Mouse (Mus musculus): Measurements from ENCODE around the gene Grin2a.

The Grin2a gene

DNA sequence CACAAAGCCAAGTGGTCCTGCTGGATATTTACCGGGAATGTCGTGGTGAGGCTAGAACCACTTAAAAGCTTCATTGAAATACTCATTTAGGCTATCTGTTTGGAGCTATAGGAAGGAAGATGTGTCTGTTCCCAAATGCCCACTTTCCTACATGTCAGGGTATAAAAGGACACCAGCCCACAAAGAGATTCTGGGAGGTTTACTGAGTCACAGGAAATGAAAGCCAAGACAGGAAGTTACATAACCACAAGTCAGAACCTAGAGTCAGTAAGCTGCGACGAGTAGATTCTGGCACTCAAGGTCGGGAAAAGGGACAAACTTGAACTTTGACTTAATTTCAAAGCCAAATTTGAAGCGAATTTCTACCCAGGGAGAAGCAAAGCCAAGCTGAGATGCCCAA lies 30.9 kb downstream of the Grin2a start:
- DNase-seq (ENCODE audit: low read depth, low spot score) = no peak

DNA sequence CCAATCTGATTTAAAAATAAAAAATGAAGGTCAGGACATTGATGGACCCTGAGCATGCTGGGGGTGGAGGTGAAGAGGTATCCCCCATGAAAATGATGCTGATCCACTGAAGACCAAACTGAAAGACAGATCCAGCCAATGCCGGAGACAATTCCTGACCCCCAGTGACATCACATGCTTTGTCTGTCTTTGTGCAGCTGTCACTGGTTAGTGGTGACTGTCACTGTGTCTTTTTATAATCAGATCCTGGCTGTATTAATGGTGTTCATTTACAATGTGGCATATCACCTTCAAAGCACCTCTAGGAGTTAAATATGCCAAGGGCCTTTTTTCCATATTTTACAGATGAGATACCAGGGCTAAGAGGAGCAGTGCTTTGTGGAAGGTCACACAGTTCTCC lies 32.9 kb downstream of the Grin2a start:
- no peak for DNase-seq (ENCODE audit: low read depth, low spot score)

DNA sequence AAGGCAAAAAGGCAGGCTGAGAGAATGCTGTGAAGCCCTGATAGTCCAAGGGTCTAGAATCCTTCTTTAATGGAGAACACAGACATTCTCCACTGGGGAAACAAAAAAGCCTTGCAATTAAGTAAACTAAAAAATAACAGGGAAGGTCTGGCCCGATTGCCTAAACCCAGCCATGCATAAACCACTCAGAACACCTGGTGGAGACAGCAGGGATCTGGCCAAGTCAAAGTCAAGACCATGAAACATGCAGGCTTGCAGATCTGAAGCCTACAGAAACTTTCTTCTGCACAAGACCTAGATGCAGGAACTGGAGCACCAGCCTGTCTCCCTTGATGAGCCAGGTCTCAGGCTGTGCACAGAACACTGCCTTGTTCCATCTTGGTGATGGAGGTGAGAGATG lies 36.0 kb downstream of the Grin2a start:
- DNase-seq (ENCODE audit: low read depth, low spot score) = no peak

DNA sequence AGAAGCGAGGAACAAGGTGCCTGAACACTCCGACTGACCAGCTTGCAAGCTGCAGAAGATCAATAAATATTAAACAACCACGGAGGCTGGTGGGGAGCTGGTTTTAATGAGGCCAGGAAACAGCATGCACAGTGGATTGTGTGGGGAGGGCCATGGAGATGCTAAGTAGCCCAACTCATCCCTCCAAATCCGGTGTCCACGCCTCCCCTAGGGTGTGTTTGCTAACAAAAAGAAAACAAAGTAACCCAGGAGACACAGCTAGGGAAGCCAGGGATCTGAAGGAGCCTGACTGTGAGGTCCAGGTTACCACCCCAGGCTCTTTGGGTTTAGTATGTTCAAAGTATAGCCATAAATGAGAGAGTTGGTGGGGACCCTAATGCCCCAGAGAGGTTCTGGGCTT lies 41.1 kb downstream of the Grin2a start:
- no peak for DNase-seq (ENCODE audit: low read depth, low spot score)

DNA sequence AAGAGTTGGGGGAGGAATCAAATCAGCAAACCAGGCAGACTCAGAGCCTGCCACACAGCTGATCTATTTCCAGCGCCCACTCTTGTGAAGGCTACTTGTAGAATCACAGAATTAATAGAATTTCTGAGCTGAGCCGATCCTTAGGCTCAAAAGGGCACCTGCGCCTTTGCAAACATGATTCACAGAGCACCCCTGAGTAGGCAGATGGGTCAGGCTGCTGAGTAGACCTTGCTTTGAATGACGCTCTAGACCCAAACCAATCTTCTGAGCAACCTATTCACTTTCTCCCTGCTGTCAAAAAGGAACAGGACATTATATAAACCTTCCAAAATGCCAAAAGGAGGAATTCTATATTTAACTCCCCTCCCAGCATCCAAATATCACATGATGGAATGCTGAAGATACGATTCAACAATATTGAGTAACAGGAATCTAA lies 41.9 kb downstream of the Grin2a start:
- no peak for DNase-seq (ENCODE audit: low read depth, low spot score)

DNA sequence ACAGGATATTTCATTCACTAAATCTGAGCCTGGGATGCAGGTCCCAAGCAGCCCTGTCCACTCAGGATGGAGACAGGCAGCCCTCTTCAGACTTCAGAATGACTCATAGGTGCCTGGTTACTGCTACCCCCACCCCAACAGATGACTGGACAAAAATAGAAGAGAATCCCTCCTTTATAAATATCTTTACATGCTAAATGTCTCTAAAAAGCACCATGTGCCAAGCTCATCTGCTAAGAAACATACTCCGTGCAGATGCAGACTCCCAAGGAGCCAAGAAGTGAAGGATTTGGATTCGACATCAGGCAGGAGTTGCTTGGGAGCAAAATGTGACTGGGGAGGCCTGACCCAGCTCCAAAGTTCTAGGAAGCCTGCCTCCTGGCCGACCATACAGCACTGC lies 46.1 kb downstream of the Grin2a start:
- DNase-seq (ENCODE audit: low read depth, low spot score) = no peak

DNA sequence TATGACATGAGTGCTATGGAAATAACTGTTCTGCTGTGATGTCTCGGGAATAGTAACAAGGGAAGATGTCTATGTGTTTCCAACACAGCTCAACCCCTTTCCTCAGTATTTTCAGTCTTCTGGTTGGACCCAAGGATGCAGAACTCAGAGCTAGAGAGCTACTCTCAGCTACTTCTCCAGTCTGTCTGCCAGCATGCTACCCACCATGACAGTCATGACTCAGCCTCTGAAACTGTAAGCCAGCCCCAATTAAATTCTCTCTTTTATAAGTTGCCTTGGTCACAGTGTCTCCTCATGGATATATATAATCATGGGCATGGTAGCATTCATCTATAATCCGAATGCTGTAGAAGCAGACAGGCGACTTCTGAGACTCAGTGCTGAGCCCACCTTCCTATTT lies 47.9 kb downstream of the Grin2a start:
- DNase-seq (ENCODE audit: low read depth, low spot score) = no peak

DNA sequence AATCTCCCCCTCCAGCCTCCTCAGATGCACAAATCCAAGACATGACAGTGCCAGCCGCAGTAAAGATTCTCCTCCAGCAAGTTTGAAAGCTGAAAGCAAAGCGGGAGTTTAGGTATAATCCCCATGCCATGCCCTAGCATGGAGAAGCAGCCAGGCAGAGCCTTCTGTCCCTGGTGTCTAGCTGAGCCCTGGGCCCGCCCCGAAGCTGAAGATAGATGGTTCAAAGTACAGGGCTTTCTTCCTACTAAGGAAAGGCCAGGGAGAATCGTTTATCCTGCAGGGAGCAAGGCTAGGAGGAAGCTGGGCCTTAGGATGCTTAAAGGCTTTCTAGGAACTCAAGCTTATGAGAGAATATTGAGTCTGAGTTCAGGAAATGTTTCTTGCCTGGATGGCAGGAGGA lies 50.5 kb downstream of the Grin2a start:
- DNase-seq (ENCODE audit: low read depth, low spot score) = no peak

DNA sequence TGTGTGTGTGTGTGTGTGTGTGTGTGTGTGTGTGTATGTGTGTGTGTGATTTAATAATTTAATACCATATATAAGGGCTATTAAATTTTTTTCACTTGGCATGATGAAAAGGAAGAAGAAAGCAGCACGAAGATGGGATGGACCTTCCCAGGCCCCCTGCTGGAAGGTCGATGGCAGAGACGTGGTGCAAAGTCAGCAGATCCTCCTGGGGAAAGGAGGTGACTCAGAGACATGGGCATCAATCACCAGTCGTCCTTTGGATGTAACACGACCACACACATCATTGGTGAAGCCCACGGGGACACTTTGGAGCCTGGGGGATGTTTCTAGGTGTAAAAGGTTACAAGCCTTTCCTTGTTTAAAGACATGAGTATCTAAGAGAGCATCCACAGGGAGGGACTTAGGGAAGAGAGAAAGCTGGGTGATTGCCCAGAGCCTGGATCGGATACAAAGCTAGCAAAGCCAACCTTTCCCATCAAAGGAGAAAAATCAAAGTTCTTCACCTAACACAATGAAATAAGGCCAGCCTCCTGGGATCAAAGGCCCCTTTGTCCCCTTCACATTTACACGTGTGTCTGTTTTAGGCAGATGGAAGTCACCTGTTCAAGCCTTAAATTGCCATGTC lies 53.9 kb downstream of the Grin2a start:
- no peak for DNase-seq (ENCODE audit: low read depth, low spot score)

DNA sequence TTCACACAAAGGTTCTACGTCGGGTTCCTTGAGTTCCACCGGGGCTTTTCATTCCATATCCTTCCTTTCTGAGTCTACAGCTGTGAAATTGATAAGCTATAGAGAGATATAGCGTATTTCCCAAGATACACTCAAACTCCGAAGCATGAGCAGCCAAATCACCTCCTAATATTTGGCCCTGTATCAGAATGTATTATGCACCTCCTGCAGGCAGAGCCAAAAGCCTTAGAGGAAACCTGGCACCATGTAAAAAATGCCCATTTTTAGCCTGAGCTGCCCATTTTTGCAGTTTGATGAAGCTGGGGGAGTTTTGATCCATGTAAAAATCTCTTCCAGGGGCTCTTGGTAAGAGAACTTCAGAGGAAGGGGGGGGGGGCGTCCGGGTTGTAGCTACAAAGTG lies 54.6 kb downstream of the Grin2a start:
- DNase-seq (ENCODE audit: low read depth, low spot score) = no peak

DNA sequence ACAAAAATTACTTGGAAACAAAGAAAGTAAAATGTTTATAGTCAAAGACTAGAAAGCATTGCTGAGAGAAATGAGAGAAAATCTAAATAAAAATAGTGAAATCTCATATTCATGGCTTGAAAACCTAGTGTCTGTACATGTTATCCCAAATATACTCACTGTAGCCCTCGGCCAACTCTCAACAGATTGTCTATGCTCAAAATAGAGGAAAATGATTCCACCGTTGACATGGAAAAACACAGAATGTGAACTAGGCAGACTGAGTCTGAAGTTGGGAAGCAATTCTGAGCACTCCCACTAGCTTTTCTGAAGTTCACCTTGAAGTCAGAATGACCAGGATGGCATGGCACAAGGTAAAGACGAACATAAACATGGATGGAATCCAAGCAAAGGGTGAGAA lies 84.7 kb downstream of the Grin2a start:
- no peak for DNase-seq (ENCODE audit: low read depth, low spot score)

DNA sequence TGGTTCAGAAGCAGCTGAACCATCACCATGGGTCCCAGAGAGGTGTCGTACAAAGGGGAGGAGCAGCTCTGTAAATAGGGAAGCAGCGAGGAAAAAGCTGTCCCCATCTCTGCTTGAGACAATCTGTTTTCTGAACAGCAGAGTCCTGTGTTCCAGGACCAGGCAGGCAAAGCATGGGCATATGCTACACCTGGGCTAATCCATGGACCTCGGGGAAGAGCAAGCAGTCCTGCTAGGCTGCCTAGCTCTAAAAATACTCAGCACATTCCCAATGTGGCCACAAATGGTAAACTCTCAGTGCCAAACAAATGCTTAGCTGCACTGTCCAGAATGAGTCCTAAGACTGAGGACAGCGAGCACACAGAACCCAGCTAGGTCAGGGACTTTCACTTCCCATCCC lies 86.1 kb downstream of the Grin2a start:
- no peak for DNase-seq (ENCODE audit: low read depth, low spot score)

DNA sequence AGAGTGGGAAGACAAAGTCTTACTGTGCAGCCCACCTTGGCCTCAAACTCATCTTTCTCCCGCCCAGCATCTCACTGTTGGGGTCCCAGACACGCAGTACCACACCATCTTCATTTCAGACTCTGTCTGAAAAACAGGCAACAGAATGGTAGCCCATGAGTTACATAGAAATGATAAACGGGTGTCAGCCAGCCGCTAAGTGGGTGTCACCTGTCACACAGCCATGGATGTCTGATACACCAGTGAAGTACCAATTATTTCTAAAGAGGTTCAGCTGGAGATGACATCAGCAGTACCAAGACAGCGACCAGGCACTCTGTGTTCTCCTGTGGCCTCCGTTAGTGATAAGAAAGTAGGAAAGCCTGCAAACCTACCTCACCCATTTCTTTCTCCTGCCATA lies 90.9 kb downstream of the Grin2a start:
- no peak for DNase-seq (ENCODE audit: low read depth, low spot score)

DNA sequence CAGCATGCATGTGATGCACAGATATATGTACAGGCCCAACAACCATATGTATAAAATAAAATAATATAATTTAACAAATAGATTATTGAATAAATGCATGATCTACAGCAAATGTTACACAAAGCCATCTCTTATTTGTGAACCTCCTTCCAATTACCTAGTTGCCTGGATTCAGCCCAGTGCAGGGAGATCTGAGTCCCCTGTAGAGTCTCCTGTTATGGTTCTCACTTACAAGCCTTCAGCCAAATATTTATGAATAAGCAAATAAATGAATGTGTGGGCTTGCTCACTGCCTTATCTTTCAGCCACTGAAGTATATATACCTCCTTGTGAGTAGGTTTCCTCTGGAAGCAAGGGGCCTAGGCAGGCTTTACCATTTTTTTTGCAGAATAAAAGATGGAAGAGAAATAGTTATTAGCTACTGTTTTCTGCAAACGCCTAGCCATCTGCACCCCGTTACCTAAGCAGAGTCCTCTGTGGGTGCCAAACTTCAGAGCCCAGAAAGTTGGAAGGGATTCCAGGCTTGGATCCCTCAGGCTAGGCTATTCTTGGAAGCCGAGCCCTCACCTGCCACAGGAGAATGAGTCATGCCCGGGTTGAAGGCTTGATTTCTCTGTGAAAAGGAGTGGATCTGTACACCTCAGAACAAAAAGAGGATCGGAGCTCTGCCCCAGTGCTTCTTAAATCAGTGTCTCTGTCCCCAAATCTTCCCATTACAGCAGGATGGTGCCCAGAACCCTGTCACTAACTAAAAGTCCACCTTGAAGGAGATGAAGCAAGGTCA lies 92.5 kb downstream of the Grin2a start:
- no peak for DNase-seq (ENCODE audit: low read depth, low spot score)

DNA sequence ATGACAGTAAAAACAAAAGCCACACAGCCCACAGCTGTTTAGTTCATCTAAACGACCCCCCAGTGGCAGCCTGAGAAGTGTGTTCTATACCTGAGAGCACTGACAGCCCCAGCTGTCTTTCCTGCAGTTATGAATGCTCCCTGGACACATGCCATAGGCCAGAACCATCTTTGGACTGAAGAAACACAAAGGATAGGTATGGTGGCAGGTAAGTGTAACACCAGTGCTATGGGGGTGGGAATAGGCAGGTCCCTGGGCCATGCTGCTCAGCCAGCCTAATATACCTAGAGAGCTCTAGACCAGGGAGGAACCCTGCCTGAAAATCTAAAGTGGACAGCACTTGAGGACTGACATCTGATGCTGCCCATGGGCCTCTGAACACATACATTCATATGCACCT lies 93.9 kb downstream of the Grin2a start:
- DNase-seq (ENCODE audit: low read depth, low spot score) = no peak

DNA sequence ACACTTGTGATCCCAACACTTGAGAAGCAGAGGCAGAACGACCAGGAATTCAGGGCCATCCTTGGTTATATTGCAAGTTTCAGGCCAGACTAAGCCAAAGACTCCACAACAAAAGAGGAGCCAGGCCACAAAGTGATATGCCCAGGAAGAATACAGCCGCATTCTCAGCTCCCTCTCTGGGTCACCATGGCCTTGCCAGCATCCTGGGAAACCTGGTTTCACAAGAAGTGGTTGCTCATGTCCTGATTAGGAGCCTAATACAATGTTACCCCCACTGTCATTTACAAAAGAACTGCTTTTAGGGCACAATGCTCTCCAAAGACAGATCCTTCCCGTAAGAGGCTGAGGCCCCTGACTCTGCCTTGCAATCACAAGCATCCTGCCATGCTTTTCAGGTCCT lies 94.4 kb downstream of the Grin2a start:
- no peak for DNase-seq (ENCODE audit: low read depth, low spot score)

DNA sequence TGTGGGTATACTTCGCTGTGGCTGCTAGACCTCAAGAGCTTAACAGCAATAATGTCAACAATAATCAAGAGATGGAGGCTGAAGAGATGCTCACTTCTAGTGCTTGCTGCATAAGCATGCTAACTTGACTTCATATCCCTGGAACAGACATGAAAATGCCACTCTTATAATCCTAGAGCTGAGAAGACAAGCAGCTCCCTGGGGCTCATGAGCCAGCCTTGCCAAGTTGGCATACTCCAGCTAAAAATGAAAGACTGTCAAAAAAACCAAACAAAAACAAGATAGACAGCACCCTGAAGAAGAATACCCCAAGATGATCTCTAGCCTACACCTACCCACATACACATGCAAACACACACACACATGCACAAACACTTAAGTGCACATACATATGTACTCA lies 95.2 kb downstream of the Grin2a start:
- no peak for DNase-seq (ENCODE audit: low read depth, low spot score)

DNA sequence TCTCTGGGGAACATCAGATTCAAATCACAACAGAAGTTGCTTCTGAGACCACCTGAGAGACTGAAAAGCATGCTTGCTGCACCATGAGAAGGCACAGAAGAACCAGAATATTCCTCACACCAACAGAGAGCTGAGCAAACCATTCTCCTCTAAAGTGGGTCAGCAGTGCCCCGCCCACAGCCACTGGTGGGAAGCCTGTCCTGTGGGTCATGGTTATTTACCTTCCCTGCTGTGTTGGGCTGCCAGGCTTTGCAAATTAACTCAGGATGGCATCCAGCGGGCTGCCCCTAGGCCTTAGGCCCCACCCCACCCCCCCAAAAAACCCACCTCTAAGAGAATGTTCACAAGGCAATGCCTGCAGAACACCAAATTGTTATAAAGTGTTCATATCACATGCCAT lies 96.2 kb downstream of the Grin2a start:
- no peak for DNase-seq (ENCODE audit: low read depth, low spot score)

DNA sequence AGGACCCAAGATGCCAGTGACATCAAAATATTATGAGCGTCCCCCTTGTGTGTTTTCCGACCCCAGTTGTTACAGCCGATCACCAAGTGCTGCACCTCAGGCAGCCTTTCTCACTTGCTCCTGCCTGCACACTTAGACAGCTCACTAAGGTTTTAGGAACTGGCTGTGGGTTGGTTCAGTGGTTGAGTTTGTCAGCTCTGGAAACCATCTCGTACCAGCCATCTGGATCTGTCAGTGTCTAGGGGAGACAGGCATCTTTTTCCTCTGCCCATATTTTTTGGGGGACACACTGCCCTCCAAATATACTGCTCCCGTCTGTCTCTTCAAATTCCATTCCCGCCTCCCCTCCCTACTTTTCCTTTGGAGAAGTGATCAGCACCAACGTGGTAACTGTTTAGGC lies 99.8 kb downstream of the Grin2a start:
- no peak for DNase-seq (ENCODE audit: low read depth, low spot score)

DNA sequence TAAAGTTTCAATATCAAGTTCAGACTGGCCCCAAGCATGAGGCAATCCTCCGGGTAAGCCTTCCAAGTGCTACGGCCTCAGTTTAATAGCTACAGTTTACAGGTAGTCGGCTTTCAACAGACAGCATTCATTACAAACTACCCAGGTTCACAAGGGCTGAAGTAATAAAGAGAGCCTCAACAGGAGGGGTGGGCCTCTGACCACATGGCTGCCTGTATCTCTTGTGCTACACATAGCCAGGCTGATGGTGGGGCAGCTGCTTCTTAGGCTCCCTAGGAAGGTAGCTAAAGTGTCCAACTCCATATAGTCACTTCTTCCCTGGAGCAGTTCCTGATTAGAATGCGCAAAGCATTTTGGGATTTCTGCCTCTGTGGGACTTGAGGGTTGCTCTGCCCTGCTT lies 109.2 kb downstream of the Grin2a start:
- DNase-seq (ENCODE audit: low read depth, low spot score) = no peak

DNA sequence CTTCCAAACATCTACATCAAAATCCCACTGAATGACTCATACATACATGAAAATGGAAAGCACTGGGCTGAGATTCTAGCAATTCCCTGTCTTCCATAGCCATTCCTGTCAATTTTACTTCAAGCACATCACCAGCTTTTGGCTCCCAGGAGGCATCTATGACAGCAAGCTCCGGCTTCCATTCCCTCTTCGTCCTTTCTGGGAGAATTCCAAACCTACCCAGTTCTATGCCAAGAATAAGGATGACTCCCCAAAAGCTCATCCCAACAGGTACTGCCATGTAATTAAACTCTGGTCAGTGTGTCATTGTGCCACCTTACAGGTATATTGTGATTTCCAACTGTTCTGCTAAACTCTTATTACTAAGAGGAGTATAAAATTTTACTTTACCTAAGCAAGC lies 111.2 kb downstream of the Grin2a start:
- DNase-seq (ENCODE audit: low read depth, low spot score) = no peak

DNA sequence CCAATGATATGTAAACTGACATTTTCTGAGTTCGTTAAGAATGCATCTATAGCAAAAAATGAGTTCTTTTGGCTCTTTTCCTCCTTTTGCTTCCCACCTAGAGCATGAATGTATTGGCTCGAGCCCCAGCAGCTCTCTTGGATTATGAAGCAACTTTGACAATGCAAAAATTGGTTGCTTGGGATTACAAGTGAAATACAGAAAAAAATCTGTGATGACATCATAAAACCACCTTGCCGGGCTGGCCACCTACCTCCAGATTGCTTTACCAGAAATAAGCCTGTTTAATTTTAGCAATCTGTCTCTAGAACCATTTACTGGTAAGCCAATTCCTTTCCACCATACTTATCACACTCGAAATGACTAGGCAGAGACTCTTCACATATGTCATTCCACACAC lies 112.9 kb downstream of the Grin2a start:
- no peak for DNase-seq (ENCODE audit: low read depth, low spot score)

DNA sequence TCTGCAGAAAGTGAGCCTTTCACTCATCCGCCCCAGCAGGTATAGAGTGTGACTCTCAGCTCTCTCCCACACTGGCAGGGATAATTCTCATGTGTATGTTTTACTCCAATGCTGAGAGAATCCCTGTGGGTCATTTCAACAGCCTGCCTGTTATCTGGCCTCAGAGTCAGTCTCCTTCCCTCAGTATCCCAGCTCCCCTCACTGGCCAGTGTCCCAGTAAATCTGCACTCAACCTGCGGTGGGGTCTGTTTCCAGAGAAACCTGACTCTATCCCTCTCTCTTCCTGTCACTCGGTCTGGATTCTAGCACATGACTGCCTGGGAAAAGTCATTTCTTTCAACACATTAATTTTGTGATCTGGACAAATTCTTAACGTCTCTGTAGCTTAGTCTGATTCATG lies 122.4 kb downstream of the Grin2a start:
- no peak for DNase-seq (ENCODE audit: low read depth, low spot score)

DNA sequence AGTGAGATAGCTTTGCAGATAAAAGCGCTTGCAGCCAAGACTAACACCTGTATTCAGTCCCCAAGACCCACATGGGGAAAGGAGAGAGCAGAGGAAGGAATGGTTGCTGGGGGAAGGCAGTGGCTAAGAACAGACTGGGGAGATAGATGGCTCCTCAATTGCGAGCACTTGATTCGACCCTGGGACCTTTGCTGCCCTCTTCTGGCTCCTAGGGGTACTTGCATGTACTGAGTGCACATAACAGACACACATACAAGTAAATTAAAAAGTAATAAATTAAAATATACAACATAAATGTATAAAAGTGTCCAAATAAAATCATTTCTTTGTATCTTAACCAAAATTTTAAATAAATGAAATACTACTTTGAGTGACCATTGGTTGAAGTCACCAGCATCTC lies 129.7 kb downstream of the Grin2a start:
- no peak for DNase-seq (ENCODE audit: low read depth, low spot score)
